Mouse (Mus musculus) thymus, adult 2 months (tissue): ENCODE measurements around the gene Mfsd2b. TPM values are rescaled to one million over a fixed set of nuclear protein-coding genes. Genes with fewer than 3 reads are reported as not detected.

Experiments
- DNase-seq: peaks from one replicate; pipeline ENCODE4 v3.0.0; 2021
- H3K27ac ChIP-seq: fragments of 200-500 bp; 2 replicates; pipeline ENCODE4 v1.5.1; 2012; ENCODE audit warnings: low read length, control low read depth; ENCODE audit not compliant: control insufficient read depth, insufficient read depth
- H3K27me3 ChIP-seq: fragments of 200-500 bp; 2 replicates; pipeline ENCODE4 v1.6.1; 2012; ENCODE audit warnings: mild to moderate bottlenecking, low read length, moderate library complexity, mixed read lengths; ENCODE audit not compliant: control insufficient read depth, insufficient read depth
- H3K36me3 ChIP-seq: fragments of 200-500 bp; 2 replicates; pipeline ENCODE4 v1.6.1; 2012; ENCODE audit warnings: mild to moderate bottlenecking, low read length, moderate library complexity; ENCODE audit not compliant: control insufficient read depth, insufficient read depth
- H3K4me1 ChIP-seq: fragments of 200-500 bp; replicated peaks from 2 replicates; pipeline ENCODE4 v1.6.1; 2012; ENCODE audit warnings: low read length; ENCODE audit not compliant: control insufficient read depth, insufficient read depth
- H3K4me3 ChIP-seq: fragments of 200-500 bp; 2 replicates; pipeline ENCODE4 v1.5.1; 2012; ENCODE audit warnings: mild to moderate bottlenecking, low read length, control low read depth, moderate library complexity; ENCODE audit not compliant: control insufficient read depth, insufficient read depth
- CTCF ChIP-seq: fragments of 200-500 bp; IDR thresholded peaks from 2 replicates; pipeline ENCODE4 v1.5.1; 2012; ENCODE audit warnings: mild to moderate bottlenecking, control low read depth, low read length, moderate library complexity, borderline replicate concordance; ENCODE audit not compliant: control insufficient read depth, poor library complexity, insufficient read depth; ENCODE audit errors: extremely low read depth
- POLR2A ChIP-seq: fragments of 200-500 bp; IDR thresholded peaks from 2 replicates; pipeline ENCODE4 v1.6.1; 2012; ENCODE audit warnings: mild to moderate bottlenecking, low read length, control low read depth, moderate library complexity; ENCODE audit not compliant: control insufficient read depth, poor library complexity, insufficient read depth; ENCODE audit errors: extremely low read depth
- WGBS: fragments of 180-500 bp; shearing (Covaris S2); methylation state at CpG from one replicate; pipeline ENCODE4 v1.1.7; 2018; 5-methylcytosine and 5-hydroxymethylcytosine counted together
- polyA plus RNA-seq: library from polyadenylated mRNA; depleted of rRNA; stranded (reverse); fragments of >200 nt; gene quantifications from 2 replicates; pipeline ENCODE4 v1.2.3, GENCODE M21; 2012

Gene Mfsd2b
- polyA plus RNA-seq, 1 experiment, result 2.7 TPM

- no peak overlapping the region for H3K4me3 ChIP-seq
- H3K27me3 ChIP-seq, result no peaks in the 10 kb centered on the region
- H3K27ac ChIP-seq, result no peak overlapping the region
- H3K4me1 ChIP-seq, result peaks cover 8% of the 10 kb centered on the region
- no peak for DNase-seq
- 95% methylated on average over 8 of the region's 8 CpGs for WGBS
- TF ChIP-seq POLR2A, result no peak
- no peak for TF ChIP-seq CTCF
- H3K36me3 ChIP-seq, result peaks cover 7% of the 10 kb centered on the region
Measured at GRCm38 (mm10) chr12:4875623-4876022, 1.5 kb upstream of the Mfsd2b start.

- no peaks in the 10 kb centered on the region for H3K27me3 ChIP-seq
- no peak overlapping the region for H3K27ac ChIP-seq
- TF ChIP-seq CTCF, result no peak
- no peak for TF ChIP-seq POLR2A
- H3K4me1 ChIP-seq, result peaks cover 8% of the 10 kb centered on the region
- DNase-seq, result no peak
- 92% methylated on average over 6 of the region's 6 CpGs for WGBS
- H3K4me3 ChIP-seq, result no peak overlapping the region
- H3K36me3 ChIP-seq, result no peaks in the 10 kb centered on the region
Measured at GRCm38 (mm10) chr12:4873531-4873930, 628 bp downstream of the Mfsd2b start.

- H3K36me3 ChIP-seq, result no peaks in the 10 kb centered on the region
- H3K27me3 ChIP-seq, result no peaks in the 10 kb centered on the region
- H3K4me3 ChIP-seq, result no peak overlapping the region
- no peak overlapping the region for H3K27ac ChIP-seq
- peaks cover 8% of the 10 kb centered on the region for H3K4me1 ChIP-seq
- no peak for TF ChIP-seq POLR2A
- TF ChIP-seq CTCF, result no peak
- no peak for DNase-seq
- WGBS, result 91% methylated on average over 5 of the region's 5 CpGs
Measured at GRCm38 (mm10) chr12:4872983-4873477, 1.1 kb downstream of the Mfsd2b start.

- no peak overlapping the region for H3K27ac ChIP-seq
- H3K4me1 ChIP-seq, result peaks cover 8% of the 10 kb centered on the region
- no peak for TF ChIP-seq CTCF
- TF ChIP-seq POLR2A, result no peak
- no peaks in the 10 kb centered on the region for H3K27me3 ChIP-seq
- 67% methylated on average over 4 of the region's 4 CpGs for whole genome bisulfite sequencing
- H3K4me3 ChIP-seq, result no peak overlapping the region
- no peak for DNase-seq
- H3K36me3 ChIP-seq, result no peaks in the 10 kb centered on the region
Measured at GRCm38 (mm10) chr12:4872273-4872672, 1.9 kb downstream of the Mfsd2b start.

GRCm38 (mm10) chr12:4871260-4871659, 2.9 kb downstream of the Mfsd2b start:
- DNase-seq, result no peak
- Histone ChIP-seq H3K27me3 (no peaks in the 10 kb centered on the region), H3K4me3 (no peak overlapping the region), H3K4me1 (peaks cover 8% of the 10 kb centered on the region), H3K36me3 (no peaks in the 10 kb centered on the region), H3K27ac (no peak overlapping the region)
- TF ChIP-seq CTCF, result no peak
- TF ChIP-seq POLR2A, result no peak
- WGBS, result 96% methylated on average over 5 of the region's 5 CpGs

GRCm38 (mm10) chr12:4868924-4869323, 5.2 kb downstream of the Mfsd2b start:
- WGBS, result 95% methylated on average over 8 of the region's 8 CpGs
- TF ChIP-seq POLR2A, result no peak
- TF ChIP-seq CTCF, result no peak
- Histone ChIP-seq H3K4me3 (no peak overlapping the region), H3K27me3 (no peaks in the 10 kb centered on the region), H3K4me1 (peaks cover 3% of the 10 kb centered on the region; the same call in 1 of the 2 replicates), H3K27ac (no peak overlapping the region), H3K36me3 (no peaks in the 10 kb centered on the region)
- no peak for DNase-seq

GRCm38 (mm10) chr12:4864338-4864690, 9.8 kb downstream of the Mfsd2b start:
- no peak overlapping the region for H3K4me3 ChIP-seq
- H3K4me1 ChIP-seq, result no peaks in the 10 kb centered on the region
- no peak for DNase-seq
- H3K27ac ChIP-seq, result no peak overlapping the region
- H3K27me3 ChIP-seq, result no peaks in the 10 kb centered on the region
- no peak for TF ChIP-seq CTCF
- no peak for TF ChIP-seq POLR2A
- WGBS, result 90% methylated on average over 4 of the region's 4 CpGs
- H3K36me3 ChIP-seq, result no peaks in the 10 kb centered on the region
